ENCODE assay signal across 15 mouse cellular contexts in the genomic region with DNA sequence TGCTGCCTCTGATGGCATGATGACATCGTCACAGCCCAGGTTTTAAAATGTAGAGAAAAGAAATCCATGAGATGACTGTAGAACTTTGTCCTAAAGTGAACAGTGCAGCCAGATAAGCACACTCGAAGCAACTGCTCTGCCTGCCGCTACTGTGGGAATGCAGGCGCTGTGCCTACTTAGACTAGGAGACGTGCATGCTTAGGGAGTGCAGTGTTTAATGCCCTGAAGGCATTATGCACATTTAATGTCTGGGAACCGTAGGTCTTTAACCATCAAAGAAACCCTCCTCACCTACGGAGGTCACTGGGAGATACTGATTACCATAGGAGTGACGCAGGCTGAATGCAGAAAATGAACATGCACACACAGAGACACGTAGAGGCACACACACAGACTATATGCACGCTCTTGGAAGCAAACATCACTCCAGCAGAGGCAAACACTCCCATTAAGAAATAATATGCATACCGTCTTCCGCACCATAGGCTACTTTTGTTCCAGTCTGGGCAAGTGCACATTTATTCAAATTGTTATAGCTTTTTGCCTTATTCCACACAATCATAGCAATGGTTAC. TPM values are rescaled to one million over a fixed set of nuclear protein-coding genes. Genes with fewer than 3 reads are reported as not detected.
DNase-seq lines count a peak whose midpoint lies in the region; ATAC-seq and TF ChIP-seq lines count a peak whose summit lies in the region.
"Had no signal": no experiment of that assay in that cellular context is flagged by ENCODE, and none has a peak within 500 bp of the region (broad histone marks: within the 10 kb centered on the region; RNA-seq: fewer than 3 reads in every experiment).

No protein-coding gene starts in this region.

- no peaks in the 10 kb centered on the region for H3K9me3 ChIP-seq in forebrain, embryonic 14.5 days (replicated peaks; ENCODE audit: control insufficient read depth, low read length)
- no peaks in the 10 kb centered on the region for H3K9me3 ChIP-seq in neural tube, embryonic 15.5 days (replicated peaks)
- H3K9me3 ChIP-seq: liver, embryonic 12.5 days; megakaryocyte, embryonic 14.5 days had no signal

- H3K27ac ChIP-seq in forebrain, embryonic 14.5 days (ENCODE audit: low read depth, low read length), result no peak overlapping the region
- peak overlapping the region; percentile 58 for H3K27ac ChIP-seq in neural tube, embryonic 15.5 days (replicated peaks)
- H3K27ac ChIP-seq: liver, embryonic 12.5 days had no signal

- H3K4me2 ChIP-seq in forebrain, embryonic 14.5 days (ENCODE audit: low read length), result peak overlapping the region; percentile 27
- peak overlapping the region; percentile 53 for H3K4me2 ChIP-seq in neural tube, embryonic 15.5 days
- H3K4me2 ChIP-seq: liver, embryonic 12.5 days had no signal

- no peak for TF ChIP-seq POLR2A in lung, adult 2 months (IDR thresholded peaks at IDR 0.05; ENCODE audit: borderline replicate concordance, extremely low read depth, low read depth, low read length)

- H3K36me3 ChIP-seq in forebrain, embryonic 14.5 days (ENCODE audit: control insufficient read depth, insufficient read depth, low read length), result no peaks in the 10 kb centered on the region
- H3K36me3 ChIP-seq in neural tube, embryonic 15.5 days, result no peaks in the 10 kb centered on the region
- H3K36me3 ChIP-seq: liver, embryonic 12.5 days had no signal

- intact Hi-C loops in left cerebral cortex, postnatal 14 days (cut with DNase I), result no loop called here
- intact Hi-C loops in left cerebral cortex, postnatal 4 days (cut with DNase I), result no loop called here

- peaks cover 10% of the 10 kb centered on the region; the same call in 1 of the 2 replicates for H3K4me1 ChIP-seq in forebrain, embryonic 14.5 days (ENCODE audit: control insufficient read depth, insufficient read depth, low read length)
- peaks cover 11% of the 10 kb centered on the region for H3K4me1 ChIP-seq in neural tube, embryonic 15.5 days
- no peaks in the 10 kb centered on the region for H3K4me1 ChIP-seq in lung, adult 2 months (ENCODE audit: control insufficient read depth, insufficient read depth, low read length)
- H3K4me1 ChIP-seq: liver, embryonic 12.5 days; megakaryocyte, embryonic 14.5 days had no signal

- 29% methylated on average over 12 of the region's 12 CpGs for WGBS in forebrain, embryonic 14.5 days
- 18% methylated on average over 12 of the region's 12 CpGs for WGBS in neural tube, embryonic 15.5 days
- WGBS in lung, adult 2 months, result 55% methylated on average over 12 of the region's 12 CpGs

- H3K9ac ChIP-seq in forebrain, embryonic 14.5 days (ENCODE audit: low read length), result 0 out of 2 replicates have a peak overlapping the region, but pooled peaks have one; percentile 21
- H3K9ac ChIP-seq in neural tube, embryonic 15.5 days (replicated peaks), result peak overlapping the region; percentile 36
- H3K9ac ChIP-seq: liver, embryonic 12.5 days had no signal

- no peaks in the 10 kb centered on the region for H3K27me3 ChIP-seq in forebrain, embryonic 14.5 days (replicated peaks; ENCODE audit: control insufficient read depth, insufficient read depth, low read length)
- H3K27me3 ChIP-seq in neural tube, embryonic 15.5 days (replicated peaks), result no peaks in the 10 kb centered on the region
- H3K27me3 ChIP-seq: CH12.LX; liver, embryonic 12.5 days; megakaryocyte, embryonic 14.5 days had no signal

- TF ChIP-seq CTCF in lung, adult 2 months (IDR thresholded peaks at IDR 0.05; ENCODE audit: insufficient read depth, low read length), result no peak

- ATAC-seq in forebrain, embryonic 14.5 days, result peak; percentile 75
- peak; percentile 86 for ATAC-seq in neural tube, embryonic 15.5 days (ENCODE audit: low FRiP score)
- ATAC-seq in cerebellum, adult (ENCODE audit: insufficient number of reproducible peaks, low FRiP score, low TSS enrichment), result no peak
- ATAC-seq: liver, embryonic 12.5 days had no signal

- H3K4me3 ChIP-seq in forebrain, embryonic 14.5 days (ENCODE audit: low read depth, low read length), result no peak overlapping the region
- H3K4me3 ChIP-seq in neural tube, embryonic 15.5 days (replicated peaks), result peak overlapping the region; percentile 32
- H3K4me3 ChIP-seq in lung, adult 2 months (replicated peaks; ENCODE audit: extremely low read depth, low read depth, low read length), result no peak overlapping the region
- H3K4me3 ChIP-seq: liver, embryonic 12.5 days; megakaryocyte, embryonic 14.5 days had no signal

- peak; percentile 9 to 26 for DNase-seq in left cerebral cortex, postnatal 14 days (ENCODE audit: low spot score in 2 of 2)
- DNase-seq in left cerebral cortex, adult 11 months (ENCODE audit: low spot score), result no peak
- peak; percentile 62 for DNase-seq in forebrain, embryonic 14.5 days (ENCODE audit: low spot score)
- peak; percentile 5 for DNase-seq in left cerebral cortex, postnatal 4 days
- no peak for DNase-seq in lung, adult 2 months
- no peak for DNase-seq in cerebellum, adult 9-10 months
- DNase-seq: embryo, embryonic 11 days; kidney, postnatal 36 days; thymus, postnatal 14 days had no signal

RNA-seq across cellular contexts. Expression of a gene that starts 48.1 kb away (rescaled TPM):
- total RNA-seq in left cerebral cortex, postnatal 14 days (2021), result 1 to 10 TPM; 6.0 to 8.4 TPM
- polyA plus RNA-seq in forebrain, embryonic 14.5 days (2014; fragmentation: Nextera tagmentation; extraction: Ambion mirVana), result 10.1 TPM in 2 replicates
- 1 to 10 TPM; 7.6 to 9.0 TPM for total RNA-seq in left cerebral cortex, postnatal 4 days (2021)
- polyA plus RNA-seq in neural tube, embryonic 15.5 days (2015; fragmentation: Nextera tagmentation; extraction: Ambion mirVana), result 5.8 and 6.8 TPM in 2 replicates
- 0.83 and 1.2 TPM in 2 replicates for polyA plus RNA-seq in lung, adult 2 months (2012; rRNA removed)
- total RNA-seq: gastrocnemius, adult 18-20 months had no signal

Comparison
In these comparisons a context has a peak if more than half of its experiments do, and no peak if none do; other contexts are left out.
1. DNase-seq: peak in left cerebral cortex, postnatal 14 days (2 of 2), forebrain, embryonic 14.5 days (single experiment) and left cerebral cortex, postnatal 4 days (single experiment); none in left cerebral cortex, adult 11 months (single experiment), lung, adult 2 months (single experiment) and cerebellum, adult 9-10 months (single experiment).